Mouse (Mus musculus): Measurements from ENCODE around the gene Rpl5.

GRCm38 (mm10) chr5:107873886-107874302, 26.4 kb upstream of the Rpl5 start:
- no peak for TF ChIP-seq POLR2A (IDR thresholded peaks at IDR 0.05; ENCODE audit: borderline replicate concordance, insufficient read depth, low read length)
- no peak for TF ChIP-seq CTCF (IDR thresholded peaks at IDR 0.05; ENCODE audit: borderline replicate concordance, insufficient read depth, low read depth, low read length)
